Mouse (Mus musculus) thymus, postnatal 10 days (tissue): ENCODE results near the gene Krtap4-7.
"Not testable (repeated sequence)": the region's sequence is repeated elsewhere in the genome, so short reads cannot be mapped to it uniquely, and the experiment has no call there.

Experiments
- DNase-seq, 2 experiments: peaks; one replicate each; pipeline ENCODE4 v3.0.0; 2021; ENCODE audit warnings: low spot score in 2 of 2

Krtap4-7 gene

DNA sequence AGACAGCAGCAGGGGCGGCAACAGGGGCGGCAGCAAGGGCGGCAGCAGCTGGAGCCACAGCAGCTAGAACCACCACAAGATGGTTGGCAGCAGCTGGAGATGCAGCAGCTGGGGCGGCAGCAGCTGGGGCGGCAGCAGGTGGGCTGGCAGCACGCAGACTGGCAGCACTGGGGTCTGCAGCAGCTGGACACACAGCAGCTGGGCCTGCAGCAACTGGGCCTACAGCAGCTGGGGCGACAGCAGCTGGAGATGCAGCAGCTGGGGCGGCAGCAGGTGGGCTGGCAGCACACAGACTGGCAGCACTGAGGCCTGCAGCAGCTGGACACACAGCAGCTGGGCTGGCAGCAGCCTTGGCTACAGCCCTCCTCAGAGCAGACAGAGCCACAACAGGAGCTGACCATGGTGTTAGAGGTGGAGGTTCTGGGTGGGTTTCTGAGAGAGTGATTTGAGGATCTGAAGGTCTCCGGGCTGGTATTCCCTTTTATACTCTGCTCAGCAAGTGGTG is at the start of gene Krtap4-7:
TSS of gene Krtap4-7 (minus strand) at position 455 of the 505 bp plus-strand sequence.
- DNase-seq = not testable (repeated sequence)

DNA sequence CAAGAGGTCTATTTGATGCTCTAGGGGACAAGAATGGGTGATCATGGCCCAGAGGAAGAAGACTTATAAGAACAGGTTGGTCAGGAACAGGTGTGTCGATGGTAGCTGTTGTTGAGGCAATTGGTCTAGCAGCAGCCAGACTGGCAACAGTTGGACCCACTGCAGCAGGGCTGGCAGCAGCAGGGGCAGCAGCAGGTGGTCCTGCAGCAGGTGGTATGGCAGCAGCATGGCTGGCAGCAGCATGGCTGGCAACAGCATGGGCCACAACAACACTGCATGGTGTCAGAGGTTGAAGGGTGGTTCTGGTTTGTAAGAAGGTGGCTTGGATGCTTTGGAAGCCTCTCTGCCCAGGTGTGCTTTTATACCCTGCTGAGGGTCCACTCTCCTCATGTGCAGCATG is 46.6 kb upstream of the Krtap4-7 start, which contains the start of gene Gm14190:
TSS of gene Gm14190 (minus strand) at position 278 of the 400 bp plus-strand sequence.
- no peak for DNase-seq

DNA sequence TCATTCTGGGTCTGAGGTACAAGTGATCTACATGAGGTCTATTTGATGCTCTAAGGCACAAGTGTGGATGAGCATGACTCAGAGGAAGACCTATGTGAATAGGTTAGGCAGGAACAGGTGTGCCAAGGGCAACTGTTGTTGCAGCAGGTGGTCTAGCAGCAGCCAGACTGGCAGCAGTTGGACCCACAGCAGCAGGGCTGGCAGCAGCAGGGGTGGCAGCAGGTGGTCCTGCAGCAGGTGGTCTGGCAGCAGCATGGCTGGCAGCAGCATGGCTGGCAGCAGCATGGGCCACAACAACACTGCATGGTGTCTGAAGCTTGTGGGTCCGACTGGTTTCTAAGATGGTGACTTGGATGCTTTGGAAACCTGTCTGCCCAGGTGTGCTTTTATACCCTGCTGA is 41.3 kb upstream of the Krtap4-7 start:
- DNase-seq = not testable (repeated sequence)

DNA sequence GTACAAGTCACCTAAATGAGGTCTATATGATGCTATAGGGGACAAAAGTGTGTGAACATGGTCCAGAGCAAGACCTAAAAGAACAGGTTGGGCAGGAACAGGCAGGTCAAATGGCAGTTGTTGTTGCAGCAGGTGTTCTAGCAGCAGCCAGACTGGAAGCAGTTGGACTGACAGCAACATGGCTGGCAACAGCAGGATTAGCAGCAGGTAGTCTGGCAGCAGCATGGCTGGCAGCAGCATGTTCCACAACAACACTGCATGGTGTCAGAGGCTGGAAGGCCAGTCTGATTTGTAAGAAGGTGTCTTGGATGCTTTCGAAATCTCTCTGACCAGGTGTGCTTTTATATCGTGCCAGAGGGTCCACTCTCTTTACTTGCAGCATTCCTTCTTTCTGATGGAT is 39.6 kb upstream of the Krtap4-7 start:
- DNase-seq = no peak

DNA sequence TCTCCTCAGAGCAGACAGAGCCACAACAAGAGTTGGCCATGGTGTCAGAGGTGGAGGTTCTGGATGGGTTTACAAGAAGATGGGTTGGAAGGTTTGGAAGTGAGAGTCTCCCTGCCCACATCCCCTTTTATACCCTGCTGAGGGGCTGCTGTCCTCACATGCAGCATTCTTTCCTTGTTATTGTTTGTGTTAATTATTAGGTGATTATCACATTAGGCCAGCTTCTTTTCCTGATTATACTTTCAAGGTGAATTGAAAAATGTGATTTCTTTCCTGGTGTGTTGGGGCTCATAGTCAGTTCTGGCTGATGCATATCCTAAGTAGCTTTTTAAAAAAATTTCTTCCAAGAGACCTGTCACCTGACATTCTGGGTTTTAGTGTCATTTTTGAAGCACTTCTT is 22.0 kb upstream of the Krtap4-7 start, which contains the start of gene Krtap4-6:
TSS of gene Krtap4-6 (minus strand) at position 101 of the 400 bp plus-strand sequence.
- DNase-seq = no peak

DNA sequence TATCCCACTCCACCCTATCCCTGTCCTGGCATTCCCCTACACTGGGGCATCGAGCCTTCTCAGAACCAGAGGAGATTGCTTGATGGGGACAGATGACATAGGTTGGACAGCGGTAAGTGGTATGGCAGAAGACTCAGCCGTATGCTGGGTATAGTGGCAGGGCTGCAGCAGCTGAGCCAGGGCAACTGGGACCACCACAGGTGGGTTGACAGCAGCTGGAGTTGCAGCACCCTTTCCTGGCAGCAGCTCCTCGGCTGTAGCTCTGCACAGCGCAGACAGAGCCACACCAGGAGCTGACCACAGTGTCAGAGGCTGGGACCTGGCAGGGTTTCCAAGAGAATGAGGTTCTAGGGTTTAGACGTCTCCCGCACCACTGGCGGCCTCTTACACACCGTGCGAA is 18.9 kb upstream of the Krtap4-7 start:
- DNase-seq = no peak

DNA sequence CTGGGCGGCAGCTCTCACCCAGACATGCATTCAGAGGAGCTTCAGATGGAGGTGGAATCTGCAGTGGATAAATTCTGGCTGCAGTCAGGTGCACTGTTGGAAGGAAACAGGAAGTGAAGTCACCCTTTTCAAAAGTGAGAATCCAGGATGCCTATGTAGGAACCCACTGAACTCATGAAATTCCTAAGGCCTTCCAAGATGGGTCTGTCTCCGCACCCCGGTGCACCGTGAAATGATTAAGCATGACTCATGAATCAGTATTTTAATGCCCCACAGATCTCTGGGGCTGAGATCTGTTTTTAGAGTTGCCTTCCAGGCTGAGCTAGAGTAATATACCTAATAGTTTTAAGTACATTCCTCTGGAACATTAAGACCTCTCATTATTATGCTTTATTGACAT is 15.4 kb upstream of the Krtap4-7 start:
- DNase-seq = no peak

DNA sequence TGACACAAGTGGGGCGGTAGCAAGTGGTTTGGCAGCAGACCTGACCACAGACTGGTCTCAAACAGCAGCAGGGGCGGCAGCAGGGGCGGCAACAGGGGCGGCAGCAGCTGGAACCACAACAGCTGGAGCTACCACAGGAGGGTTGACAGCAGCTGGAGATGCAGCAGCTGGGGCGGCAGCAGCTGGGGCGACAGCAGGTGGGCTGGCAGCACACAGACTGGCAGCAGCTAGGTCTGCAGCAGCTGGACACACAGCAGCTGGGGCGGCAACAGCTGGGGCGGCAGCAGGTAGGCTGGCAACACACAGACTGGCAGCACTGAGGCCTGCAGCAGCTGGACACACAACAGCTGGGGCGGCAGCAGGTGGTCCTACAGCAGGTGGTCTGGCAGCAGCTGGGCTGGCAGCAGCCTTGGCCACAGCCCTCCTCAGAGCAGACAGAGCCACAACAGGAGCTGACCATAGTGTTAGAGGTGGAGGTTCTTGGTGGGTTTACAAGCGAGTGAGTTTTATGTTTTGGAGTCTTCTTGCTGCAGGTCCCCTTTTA is 14.7 kb upstream of the Krtap4-7 start, which contains the start of gene Gm11563:
TSS of gene Gm11563 (minus strand) at position 494 of the 544 bp plus-strand sequence.
- DNase-seq = not testable (repeated sequence)

DNA sequence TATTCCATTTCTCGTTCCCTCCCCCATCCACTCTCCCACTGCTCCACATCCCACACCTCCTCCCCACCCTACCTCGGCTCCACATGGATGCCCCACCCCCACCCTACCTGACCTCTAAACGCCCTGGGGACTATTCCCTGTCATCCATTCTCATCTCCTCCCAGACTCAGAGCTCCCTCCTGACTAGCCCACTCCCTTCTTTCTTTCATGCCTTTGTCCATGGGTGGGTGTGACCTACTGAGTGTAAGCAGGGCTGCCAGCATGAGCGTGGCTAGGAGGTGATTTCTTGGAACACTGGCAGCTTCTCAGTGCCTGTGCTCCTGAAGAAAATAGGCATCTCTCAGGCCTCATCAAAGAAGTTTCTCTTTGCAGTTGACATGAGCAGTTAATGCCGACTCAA is 13.2 kb upstream of the Krtap4-7 start:
- no peak for DNase-seq

DNA sequence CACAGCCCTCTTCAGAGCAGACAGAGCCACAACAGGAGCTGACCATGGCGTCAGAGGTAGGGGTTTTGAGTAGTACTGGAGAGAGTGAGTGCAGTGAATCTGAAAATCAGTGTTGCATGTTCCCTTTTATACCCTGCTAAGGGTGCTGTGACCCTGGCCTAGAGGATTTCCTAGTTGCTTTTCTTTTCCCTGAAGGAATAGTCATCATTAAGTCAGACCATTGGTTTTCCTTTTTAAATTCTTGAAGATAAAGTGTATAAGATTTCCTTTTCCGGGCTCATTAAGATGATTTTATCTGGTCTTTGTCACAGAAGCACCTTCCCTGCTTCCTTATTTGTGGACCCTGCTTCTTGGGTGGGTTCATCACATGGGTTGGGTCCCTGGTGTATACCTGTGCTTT is 6.2 kb upstream of the Krtap4-7 start, which contains the start of gene Gm11555:
TSS of gene Gm11555 (minus strand) at position 101 of the 400 bp plus-strand sequence.
- DNase-seq = no peak

DNA sequence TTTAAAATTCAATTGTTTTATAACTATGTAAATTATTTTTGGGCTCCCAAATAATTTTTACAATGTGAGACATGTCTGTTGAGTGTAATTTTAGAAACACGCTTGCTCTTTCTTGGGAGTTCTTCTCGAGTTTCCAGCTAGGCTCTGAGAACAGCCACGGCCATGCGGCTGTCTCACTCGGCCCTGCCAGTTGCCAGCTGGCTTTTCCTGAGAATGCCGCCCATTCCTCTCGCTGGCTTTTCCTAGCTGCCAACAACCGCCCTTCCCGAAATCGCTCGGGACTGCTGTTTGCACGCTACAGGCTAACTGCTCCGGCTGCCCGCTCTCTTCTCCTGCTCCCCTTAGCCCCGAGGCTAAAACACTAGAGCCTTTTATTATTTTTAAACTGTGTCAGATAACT is 2.6 kb upstream of the Krtap4-7 start:
- DNase-seq = no peak

DNA sequence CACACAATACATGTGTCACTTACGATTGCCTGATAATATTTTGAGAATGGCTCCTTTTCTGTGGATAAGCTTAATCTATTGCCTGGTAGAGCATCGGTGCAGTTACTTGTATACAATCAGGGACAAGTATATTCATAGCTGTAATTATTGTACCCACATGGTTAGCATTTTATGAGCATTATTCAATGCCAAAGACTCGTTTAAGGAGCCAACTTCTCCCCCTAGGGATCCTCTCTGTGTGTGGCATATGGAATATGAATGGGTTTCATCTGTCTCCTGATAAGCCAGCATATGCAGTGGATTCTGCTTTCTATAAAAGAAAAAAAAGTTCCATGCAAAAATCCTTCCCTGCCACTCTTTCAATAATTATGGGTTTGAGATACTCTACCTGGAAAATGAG is 462 bp upstream of the Krtap4-7 start:
- no peak for DNase-seq

DNA sequence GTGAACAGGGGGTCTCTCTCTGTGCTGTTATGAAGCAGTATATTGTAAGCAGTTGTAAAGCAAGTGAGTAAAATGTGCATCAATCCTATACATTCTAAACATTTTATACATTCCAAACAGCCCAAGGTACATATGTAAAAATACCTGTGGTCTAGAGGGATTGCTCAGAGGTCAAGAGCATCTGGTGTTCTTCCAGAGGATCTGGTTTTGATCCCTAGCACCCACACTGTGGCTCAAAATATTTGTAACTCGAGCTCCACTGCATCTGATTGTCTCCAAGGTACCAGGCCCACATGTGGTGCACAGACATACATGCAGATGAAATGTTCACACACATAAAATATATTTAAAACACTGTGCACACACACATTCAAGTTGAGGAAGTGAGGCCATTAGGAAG is 3.0 kb downstream of the Krtap4-7 start:
- no peak for DNase-seq

DNA sequence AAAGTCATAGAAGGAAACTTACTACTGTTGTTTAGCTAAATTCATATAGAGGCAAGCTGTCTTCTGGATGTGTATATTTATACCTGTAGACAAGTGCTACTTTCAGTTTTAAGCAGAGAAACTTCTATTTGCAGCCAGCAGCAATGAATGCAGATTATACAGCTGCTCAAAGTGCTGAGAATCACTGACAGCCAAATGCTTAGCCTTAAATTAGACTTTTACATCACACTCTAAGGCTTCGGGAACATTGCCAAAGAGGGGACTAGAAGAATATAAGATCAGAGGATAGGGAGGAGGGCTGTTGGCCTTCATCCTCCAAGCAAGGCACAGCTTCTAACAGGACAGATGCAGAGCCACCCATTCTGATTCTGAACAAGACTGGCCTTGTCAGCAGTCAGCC is 6.8 kb downstream of the Krtap4-7 start:
- no peak for DNase-seq

DNA sequence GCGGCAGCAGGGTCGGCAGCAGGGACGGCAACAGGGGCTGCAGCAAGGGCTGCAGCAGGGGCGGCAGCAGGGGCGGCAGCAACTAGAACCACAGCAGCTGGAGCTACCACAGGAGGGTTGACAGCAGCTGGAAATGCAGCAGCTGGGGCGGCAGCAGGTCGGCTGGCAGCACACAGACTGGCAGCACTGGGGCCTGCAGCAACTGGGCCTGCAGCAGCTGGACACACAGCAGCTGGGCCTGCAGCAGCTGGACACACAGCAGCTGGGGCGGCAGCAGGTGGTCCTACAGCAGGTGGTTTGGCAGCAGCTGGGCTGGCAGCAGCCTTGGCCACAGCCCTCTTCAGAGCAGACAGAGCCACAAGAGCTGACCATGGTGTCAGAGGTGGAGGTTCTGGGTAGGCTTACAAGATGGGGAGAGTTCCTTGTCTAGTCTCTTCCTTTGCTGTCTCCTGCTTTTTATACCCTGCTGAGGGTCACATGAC is 9.2 kb downstream of the Krtap4-7 start, which contains the start of gene Krtap4-2:
TSS of gene Krtap4-2 (minus strand) at position 432 of the 482 bp plus-strand sequence.
- DNase-seq = no peak

DNA sequence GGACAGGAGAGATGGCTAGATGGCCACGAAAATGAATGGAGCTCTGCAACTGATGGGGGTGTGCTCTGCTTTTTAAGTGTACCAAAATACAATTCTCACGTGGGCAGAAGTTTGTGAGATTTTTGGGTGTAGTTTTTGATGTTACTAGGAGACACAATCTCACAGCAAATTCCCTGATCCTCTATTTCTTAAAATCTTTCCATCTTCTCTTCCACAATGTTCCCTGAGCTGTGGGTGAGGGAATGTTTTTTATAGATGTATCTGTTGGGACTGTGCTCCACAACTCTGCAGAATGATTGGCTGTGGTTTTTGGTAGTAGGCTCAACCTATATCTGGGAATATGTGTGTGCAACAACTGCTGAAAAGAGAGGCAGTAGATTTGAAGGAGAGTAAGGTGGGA is 10.6 kb downstream of the Krtap4-7 start:
- no peak for DNase-seq

DNA sequence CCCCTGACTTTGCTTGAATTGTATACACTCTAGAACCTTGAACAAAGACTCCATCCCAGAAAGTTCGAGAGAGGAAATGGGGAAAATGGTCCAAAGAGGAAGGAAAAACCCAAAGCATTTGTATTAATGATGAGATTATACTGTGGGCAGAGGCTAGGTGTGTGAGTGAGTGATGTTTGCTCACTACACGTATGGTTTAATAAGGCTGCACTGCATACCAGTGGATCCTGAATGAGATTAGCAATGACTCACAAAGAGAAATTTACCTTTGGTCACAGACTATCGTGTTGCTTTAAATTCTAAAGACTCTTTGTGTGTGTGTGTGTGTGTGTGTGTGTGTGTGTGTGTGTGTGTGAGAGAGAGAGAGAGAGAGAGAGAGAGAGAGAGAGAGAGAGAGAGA is 13.0 kb downstream of the Krtap4-7 start:
- no peak for DNase-seq

DNA sequence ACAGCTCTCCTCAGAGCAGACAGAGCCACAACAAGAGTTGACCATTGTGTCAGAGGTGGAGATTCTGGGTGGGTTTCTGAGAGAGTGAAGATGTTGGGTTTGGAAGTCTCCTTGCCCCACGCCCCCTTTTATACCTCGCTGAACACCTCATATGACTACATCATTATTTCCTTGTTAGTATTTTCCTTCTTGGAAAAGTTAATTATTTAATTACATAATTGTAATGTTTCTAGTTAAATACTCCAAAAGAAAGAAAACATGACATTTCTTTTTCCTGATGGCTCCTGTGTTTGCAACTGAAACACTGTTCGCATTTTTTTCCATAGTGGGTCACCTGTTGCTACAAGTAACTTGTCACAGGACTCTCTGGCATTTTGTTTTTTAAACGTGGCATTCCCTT is 15.8 kb downstream of the Krtap4-7 start, which contains the start of gene Krtap4-1:
TSS of gene Krtap4-1 (minus strand) at position 101 of the 400 bp plus-strand sequence.
- no peak for DNase-seq

DNA sequence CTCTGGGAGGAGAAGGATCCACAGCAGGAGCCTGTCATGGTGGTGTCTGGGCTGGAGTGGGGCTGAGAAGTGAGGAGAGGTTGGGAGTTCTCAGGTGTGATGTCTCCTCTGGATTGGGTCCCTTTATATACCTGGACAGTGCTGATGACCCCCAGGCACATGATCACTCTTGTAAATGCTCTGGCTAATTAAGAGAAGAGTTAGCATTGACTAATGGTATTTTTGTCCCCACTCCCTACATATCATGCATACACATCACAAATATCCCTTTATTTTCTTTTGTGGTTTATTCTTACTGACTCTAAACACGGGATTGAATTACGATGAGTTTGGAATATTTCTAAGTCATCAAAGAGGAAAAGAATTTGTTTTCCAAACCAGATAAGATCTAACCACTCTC is 23.6 kb downstream of the Krtap4-7 start, which contains the start of gene Gm11562:
TSS of gene Gm11562 (minus strand) at position 101 of the 400 bp plus-strand sequence.
- DNase-seq = no peak

DNA sequence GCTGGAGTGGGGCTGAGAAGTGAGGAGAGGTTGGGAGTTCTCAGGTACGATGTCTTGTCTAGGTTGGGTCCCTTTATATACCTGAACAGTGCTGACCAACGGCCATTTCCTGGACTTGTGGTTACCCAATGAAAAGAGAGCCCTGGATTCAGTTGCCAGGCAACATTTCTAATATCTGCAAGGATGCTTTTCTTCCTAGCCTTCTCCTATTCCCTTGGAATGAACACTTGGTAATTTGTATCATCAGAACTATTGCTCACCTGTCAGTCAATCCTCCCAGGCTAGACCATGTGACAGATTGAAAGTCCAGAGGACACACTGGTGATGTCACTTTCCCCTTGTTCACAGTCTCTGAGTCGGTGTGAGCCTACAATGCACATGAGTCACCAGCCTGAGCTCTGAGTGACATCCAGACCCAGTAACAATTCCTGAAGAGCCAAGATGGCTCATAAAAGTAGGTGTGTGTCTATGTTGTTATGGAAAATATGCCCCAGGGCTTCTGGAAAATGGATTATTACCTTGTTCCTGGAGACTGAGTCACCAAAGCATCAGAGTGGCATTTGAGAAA is 29.0 kb downstream of the Krtap4-7 start, which contains the start of gene Krtap2-4:
TSS of gene Krtap2-4 (minus strand) at position 51 of the 568 bp plus-strand sequence.
- DNase-seq = no peak

DNA sequence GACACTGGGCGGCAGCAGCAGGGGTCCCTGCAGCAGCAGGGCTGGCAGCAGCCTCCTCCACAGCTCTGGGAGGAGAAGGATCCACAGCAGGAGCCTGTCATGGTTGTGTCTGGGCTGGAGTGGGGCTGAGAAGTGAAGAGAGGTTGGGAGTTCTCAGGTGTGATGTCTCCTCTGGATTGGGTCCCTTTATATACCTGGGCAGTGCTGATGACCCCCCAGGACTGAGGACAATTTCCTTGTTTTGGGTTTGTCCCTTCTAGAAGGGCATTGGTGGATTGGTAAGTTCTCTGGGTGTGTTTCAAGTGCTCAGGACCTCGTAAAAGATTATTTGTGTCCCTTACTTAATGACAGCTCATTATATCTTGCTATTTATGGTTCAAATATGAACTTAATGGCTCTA is 33.8 kb downstream of the Krtap4-7 start, which contains the start of gene Gm11937:
TSS of gene Gm11937 (minus strand) at position 101 of the 400 bp plus-strand sequence.
- DNase-seq = not testable (repeated sequence)

DNA sequence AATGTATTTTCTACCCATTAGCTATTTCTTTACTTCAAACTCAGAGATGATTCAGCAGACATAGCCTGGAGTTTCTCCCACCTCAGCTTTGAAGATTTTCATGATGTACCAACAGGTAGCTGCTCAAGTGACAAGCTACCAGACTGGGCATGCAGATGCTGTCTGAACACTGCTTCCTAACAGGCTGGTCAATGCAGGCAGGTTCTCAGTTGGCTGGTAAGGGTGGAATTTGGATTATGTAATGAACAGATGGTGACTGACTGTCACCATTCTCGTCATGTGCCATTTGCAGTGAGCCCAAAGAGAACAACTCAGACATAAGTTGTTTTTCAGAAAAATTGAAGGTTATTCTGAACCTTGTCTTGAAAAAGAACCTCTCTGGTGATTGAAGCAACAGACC is 34.8 kb downstream of the Krtap4-7 start:
- DNase-seq = no peak

DNA sequence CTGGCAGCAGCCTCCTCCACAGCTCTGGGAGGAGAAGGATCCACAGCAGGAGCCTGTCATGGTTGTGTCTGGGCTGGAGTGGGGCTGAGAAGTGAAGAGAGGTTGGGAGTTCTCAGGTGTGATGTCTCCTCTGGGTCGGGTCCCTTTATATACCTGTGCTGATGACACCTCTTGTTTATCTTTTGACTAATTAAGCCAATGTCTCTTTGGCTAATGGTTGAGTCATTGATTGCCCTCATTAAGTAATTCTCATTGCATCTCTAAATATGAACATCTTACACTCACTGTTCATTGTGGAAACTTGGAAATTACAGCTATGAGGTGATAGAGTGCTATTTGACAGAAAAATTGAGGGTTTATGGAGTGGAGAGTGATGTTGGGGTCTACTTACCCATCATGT is 40.7 kb downstream of the Krtap4-7 start, which contains the start of gene Gm11938:
TSS of gene Gm11938 (minus strand) at position 101 of the 400 bp plus-strand sequence.
- DNase-seq = not testable (repeated sequence)
